Mouse (Mus musculus) G1E (cell line): ENCODE data around the gene Stk39.

Experiments used
- CTCF ChIP-seq: IDR thresholded peaks from 2 replicates; pipeline ENCODE4 v1.5.1; 2012; ENCODE audit warnings: low read depth, low read length, inconsistent platforms, mixed read lengths
- GATA2 ChIP-seq: IDR thresholded peaks from 2 replicates; pipeline ENCODE4 v1.6.1; 2012; ENCODE audit warnings: low read depth, low read length, inconsistent platforms, borderline replicate concordance
- POLR2AphosphoS5 ChIP-seq: IDR thresholded peaks from 2 replicates; pipeline ENCODE4 v1.6.1; 2012; ENCODE audit warnings: low read depth, low read length, inconsistent platforms; ENCODE audit not compliant: insufficient replicate concordance

- no peak for TF ChIP-seq CTCF
- TF ChIP-seq POLR2AphosphoS5, result no peak
- no peak for TF ChIP-seq GATA2
Observed at GRCm38 (mm10) chr2:68269646-68270045, 202.4 kb downstream of the Stk39 start.
